Mouse (Mus musculus) heart, adult 9 months (tissue): ENCODE results near the gene Hira.
"Not testable (repeated sequence)": the region's sequence is repeated elsewhere in the genome, so short reads cannot be mapped to it uniquely, and the experiment has no call there.

Experiments
- DNase-seq, 2 experiments: peaks; one replicate each; pipeline ENCODE4 v3.0.0; 2022; ENCODE audit warnings: low spot score in 2 of 2

Gene Hira

DNA sequence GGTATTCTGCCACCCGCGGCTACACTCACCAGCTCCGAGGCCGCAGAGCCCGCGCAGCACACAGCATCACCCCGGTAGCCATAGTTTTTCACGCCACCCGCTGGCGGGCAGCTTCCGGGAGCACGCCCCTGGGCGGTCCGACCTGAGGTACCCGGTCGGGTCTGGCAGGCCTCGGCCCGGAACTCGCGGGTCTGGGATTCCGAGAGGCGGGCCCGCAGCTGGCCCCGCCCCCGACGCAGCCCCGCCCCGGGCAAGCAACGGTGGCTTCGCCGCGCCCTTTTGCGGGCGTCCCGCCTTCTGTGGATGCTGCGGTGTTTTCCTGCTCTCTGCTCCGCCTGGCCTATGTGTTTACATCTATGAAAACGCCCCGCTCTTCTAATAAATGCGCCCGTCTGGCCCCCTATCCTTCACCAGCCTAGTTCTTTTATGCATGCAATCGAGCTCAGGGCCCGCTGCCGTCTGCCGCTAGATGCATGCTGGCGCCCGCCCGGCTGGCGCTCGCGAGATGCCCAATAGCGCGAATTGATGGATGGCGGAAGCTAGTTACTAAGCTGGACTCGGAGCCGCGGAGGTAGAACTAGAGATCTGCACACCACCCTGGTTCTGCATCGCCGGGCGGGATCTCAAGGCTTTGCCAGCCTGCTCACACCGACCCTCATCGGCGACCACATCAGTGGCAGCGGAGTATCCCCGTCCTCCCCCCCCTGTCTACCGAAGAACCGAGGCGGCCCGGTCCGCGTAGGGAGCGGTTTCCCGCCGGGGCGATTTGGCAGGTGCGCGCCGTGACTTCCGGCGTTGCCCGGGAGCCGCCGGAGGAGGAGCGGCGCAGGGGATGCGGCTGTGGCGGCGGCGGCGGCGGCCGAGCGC is at the start of gene Hira, which contains the start of gene Mrpl40:
Gene Hira (plus strand): TSS at position 596 of the 867 bp plus-strand sequence.
Gene Mrpl40 (minus strand): TSS at position 421 of the 867 bp plus-strand sequence.
- peak; percentile 95 for DNase-seq

DNA sequence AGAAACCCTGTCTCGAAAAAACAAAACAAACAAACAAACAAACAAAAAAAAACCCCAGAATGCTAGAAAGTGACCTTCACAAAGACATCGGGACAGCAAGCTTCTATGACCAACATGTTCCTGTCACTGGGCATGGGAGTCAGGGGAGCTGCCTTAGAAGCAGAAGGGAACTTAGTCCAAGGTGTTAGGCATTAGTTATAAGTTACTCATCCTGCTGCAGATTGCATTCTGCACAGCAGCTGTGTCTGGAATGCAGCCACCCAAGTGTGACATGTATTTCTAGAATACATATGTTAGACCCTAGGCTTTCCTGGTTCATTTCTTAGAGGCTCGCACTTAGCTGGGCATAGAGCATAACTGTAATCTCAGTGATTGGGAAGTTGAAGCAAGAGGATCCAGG is 48.2 kb upstream of the Hira start:
- no peak for DNase-seq

DNA sequence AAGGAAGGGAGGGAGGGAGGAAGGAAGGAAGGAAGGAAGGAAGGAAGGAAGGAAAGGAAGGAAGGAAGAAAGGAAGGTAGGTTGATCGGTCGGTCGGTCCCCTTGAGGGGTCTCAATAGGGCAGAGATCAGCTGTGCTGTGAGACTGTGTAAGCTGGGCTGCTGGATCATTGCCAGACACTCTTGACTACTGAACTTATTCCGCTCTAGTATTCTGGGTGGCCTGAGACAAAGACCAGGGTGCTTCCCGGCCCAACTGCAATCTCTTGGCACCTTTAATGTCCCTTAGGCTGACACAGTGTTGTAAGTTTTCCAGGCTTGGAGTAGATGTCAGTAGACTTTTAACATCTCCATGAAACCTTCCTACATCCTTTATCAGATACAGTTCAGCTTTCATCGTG is 47.7 kb upstream of the Hira start:
- no peak for DNase-seq

DNA sequence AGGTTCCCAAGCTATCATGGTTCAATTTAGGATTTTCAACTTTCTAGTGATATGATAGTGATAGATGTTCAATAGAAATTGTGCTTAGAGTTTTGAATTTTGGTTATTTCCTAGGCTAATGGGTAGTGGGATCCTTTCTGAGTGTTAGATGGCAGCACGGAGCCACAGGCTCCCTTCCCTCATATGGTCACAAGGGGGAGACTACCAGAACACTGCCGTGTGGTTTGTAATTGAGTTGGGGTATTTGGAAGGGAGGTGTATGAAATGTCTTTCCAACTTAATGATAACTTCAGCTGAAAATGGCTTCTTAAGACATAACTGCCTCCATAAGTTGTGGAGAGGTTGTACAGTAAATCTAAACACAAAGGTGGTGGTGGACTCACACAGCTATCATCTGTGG is 43.4 kb upstream of the Hira start:
- no peak for DNase-seq

DNA sequence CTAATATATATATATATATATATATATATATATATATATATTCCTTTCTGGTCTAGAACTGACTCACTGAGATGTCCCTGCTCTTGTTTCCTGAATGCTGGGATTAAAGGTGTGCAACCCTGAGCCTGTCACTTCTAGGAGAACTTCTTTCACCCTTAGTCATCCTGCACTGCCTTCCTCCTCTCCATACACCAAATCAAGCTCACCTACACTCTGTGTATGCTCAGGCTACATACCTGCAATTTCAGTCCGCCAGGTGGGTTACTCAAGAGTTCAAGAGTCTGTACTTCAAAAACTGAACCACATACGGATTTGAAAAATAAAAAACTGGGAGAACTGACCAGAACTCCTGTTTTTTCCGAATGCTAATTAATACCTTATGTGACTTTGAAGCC is 40.8 kb upstream of the Hira start:
- DNase-seq = no peak

DNA sequence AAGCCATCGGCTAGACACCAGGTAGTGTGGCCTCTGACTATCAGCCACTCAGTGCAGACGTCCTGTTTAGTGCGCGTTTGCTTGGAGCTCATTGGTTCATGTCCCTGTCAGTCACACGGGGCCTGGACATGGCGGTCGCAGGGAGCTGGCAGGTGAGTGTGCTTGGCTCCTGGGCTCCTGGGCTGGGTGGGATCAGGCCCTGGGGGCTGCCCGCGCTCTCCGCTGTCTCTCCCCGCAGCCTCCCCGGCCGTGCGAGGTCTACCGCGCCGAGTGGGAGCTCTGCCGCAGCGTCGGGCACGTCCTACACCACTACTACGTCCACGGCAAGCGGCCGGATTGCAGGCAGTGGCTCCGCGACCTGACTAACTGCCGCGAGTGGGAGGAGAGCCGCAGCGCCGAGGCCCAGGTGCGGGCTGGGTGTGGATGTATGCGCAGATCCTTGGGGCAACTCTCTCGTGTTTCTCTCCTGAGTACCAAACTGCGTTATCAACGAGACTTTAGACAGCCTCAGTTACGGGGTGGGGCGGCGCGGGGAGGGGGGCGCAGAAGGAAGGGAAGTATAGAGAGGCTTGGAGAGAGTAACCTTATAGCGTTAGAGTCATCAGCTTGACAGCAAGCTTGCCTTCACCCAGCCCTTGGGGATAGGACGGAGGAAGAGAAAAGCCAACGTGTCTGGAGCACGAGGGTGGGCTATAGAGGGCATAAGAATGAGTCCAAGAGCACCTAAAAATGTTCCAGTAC is 40.2 kb upstream of the Hira start, which contains the start of the genes 2510002D24Rik and Gm28539:
Gene 2510002D24Rik (plus strand): TSS at position 111 of the 741 bp plus-strand sequence.
Gene Gm28539 (plus strand): TSS at position 117 of the 741 bp plus-strand sequence.
- DNase-seq = peak; percentile 93 to 96

DNA sequence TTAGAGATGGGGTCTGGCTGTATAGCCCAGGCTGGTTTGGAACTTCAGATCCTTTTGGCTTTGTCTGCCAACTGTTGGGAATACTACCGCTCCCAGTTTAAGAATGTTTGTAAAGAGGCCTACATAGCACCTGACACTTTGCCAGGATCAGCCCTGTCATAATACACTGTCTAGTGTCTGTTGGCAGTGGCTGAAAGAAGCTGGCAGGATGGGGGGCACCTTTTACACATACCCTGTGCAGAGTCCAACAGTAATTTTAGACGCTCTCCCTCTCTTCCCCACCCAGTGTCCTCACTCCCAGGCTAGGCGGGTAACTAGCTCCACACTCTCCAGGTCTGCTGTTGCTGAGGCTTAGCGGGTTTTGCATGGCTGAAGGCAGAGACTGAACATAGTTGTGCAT is 38.5 kb upstream of the Hira start:
- DNase-seq = peak; percentile 14 to 36

DNA sequence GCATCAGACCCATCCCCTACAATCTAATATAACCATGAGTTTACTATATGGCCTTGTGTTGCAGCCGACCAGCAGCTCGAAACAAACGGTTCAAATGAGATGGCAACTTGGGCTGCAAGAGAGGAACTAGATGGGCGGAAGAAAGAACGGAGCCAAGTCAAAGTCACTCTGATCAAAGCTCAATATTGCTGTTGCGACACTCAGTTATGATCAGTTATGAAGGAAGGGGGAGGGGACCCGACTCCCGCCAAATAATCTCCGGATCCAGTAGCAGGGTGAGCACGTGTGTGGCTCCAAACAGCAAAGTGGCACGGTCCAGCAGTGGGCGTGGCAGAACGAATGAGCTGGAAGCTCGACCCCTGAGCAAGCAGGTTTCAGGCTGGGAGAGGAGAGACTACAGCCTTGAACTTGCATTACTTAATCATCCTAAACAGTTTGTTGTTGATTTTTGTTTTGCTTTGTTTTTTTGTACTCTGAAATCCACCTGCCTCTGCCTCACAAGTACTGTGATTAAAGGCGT is 30.5 kb upstream of the Hira start:
- no peak for DNase-seq

DNA sequence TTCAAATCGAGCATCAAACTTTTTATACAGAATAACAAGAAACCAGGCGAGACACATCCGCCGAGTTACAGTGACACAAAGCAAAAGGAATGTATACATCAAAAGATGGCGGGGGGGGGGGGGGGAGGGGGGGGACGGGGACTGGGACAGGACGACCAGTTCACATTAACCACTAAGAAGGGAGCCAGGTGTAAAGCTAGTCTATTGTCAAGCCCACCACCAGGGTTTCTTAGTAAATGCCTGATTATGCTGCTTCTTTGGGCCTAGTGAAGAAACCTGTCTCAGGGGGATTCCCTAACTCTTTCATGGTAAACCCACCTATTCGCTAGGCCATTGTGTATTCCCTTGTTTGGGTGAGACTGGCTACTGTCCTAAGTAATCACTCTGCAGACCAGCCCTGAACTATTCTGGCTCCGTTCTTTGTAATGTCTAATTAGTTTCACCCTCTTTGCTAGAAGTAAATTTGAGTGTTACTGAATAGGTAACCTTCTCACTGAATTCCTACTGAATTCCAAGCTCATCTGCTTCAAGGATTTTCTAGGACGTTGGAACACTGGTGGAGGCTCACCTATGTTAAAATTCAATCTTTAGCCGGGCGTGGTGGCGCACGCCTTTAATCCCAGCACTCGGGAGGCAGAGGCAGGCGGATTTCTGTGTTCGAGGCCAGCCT is 27.2 kb upstream of the Hira start:
- DNase-seq = not testable (repeated sequence)

DNA sequence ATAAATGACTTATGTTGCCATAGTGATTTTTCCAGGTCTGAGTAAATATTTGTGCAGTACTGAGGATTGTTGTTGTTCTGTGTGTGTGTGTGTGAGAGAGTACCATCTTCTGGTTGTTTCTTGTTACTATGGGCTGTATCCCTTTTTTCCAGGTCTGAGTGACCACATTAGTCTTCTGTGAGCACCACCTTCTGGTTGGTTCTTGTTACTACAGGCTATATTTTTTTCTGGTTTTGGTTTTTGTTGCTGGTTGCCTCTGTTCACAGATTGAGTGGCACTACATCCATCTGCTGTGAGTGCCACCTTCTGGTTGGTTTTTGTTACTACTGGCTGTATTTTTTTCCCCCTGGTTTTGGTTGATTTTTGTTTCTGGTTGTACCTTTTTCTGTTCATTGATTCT is 18.3 kb upstream of the Hira start:
- DNase-seq = peak; percentile 44 to 74

DNA sequence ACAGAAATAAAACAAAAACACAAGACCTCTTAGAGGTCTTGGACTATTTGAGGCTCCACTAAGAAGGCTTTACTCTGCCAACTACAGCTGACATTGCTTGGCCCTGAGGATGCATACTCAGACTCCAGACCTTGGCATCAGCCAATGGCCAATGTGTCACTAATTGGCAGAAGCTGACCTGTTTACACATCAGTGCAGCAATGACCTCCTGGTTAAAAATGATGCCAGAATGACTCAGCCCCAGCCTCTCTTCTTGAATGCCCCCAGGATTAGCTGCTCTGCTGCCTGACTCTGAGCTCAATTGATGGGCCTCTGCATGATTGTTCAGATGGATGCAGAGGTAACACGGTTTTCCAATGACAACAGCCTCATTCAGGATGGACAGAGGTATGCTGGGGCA is 16.7 kb upstream of the Hira start:
- DNase-seq = peak; percentile 73 to 76

DNA sequence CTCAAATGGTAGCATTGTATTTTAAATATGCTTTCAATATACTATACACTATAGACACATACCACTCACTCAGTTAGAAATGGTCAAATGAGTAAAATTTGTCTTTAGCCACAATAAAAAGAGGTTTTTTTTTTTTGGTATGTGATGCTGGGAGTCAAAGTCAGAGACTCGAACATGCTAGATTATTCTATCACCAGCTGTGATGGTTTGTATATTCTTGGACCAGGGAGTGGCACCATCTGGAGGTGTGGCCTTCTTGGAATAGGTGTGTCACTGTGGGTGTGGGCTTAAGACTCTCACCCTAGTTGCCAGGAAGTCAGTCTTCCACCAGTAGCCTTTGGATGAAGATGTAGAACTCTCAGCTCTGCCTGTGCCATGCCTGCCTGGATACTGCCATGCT is 6.3 kb upstream of the Hira start:
- DNase-seq = not testable (repeated sequence)

DNA sequence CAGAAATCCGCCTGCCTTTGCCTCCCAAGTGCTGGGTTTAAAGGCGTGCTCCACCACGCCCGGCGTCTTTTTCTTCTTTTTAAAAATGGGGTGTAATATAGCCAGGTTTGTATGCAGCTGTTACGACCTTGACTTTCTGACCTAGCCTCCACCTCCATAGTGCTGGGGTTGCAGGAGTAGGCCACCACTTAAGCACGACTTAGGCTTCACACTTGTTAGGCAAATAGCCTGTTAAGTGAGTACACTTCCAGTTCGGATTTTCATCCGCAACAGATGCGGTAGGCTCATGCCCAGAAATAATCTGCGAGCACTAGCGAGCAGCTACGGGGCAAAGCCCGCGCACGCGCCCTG is 771 bp upstream of the Hira start:
- no peak for DNase-seq

DNA sequence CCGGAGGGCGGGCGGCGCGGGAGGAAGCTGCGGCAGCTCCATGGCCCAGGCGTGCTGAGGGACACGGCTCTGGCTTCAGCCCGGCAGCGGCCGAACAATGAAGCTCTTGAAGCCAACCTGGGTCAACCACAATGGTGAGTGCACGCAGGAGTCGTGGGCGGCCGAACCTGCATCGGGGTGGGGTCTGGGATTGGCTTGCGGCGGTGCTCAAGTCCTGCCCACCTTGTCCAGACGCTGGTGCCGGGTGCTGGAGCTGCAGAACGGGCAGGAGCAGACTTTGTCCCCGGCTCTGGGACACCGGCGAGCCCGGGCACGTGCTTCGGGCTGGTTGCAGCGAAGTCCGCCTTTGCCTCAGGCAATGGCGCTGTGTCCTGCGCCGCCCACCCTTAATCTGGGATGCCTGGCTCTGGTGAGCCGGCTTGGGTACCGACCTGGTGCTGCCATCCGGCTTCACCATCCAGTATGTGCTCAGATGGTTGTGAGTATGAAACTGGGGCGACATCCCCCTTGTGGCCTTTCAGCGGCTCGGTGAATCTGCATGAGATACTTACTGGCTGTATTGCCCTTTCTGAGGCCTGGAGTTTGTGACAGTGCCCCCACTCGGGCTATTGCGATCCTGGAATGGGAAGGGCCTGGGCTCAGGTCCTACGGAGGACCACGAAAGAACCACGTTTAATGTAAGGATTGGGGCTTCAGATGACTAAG is 701 bp downstream of the Hira start:
- DNase-seq = peak; percentile 27 to 31

DNA sequence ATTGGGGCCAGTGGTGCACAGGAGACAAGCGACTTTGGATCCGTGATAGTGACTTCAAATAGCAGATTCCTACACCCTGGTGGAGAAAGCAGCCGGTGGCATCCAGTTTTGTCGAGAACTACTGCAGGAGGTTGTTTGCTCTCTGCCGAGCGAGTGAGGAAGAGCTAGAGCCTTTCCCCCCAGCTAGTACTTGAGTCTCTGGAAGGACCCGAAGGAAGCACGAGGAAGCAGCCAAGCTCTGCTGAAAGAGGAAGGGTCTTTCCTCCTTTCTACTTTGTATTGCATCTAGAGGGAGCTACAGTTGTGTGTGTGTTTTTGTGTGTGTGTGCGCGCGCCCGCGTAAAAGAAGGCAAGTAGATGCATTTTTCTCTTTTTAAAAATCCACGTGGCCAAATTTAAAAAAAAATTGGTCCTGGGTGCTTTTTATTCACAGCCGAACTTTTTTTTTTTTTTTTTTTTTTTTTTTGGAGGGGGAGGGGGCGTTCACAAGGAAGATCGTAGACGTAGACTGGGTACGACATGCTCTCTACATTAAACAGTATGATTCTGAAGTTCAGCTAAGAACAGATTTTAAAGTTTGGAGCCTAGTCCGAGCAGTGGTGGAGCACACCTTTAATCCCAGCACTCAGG is 1.4 kb downstream of the Hira start:
- DNase-seq = no peak

DNA sequence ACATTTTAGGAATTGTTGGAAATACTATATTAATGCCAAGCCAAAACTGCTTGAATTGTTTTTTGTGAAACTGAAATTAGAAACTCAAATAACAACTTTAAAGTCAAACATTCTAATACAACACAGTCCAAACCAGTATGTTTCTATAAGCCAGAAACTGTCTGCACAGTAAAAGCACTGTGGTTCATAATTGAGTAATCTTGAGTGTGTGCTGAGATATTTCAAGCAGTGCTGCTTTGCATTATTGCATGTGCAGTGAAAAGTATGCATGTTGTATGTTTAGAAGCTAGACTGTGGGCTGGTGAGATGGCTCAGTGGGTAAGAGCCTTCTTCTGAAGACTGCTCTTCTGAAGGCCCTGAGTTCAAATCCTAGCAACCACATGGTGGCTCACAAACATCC is 7.2 kb downstream of the Hira start:
- no peak for DNase-seq

DNA sequence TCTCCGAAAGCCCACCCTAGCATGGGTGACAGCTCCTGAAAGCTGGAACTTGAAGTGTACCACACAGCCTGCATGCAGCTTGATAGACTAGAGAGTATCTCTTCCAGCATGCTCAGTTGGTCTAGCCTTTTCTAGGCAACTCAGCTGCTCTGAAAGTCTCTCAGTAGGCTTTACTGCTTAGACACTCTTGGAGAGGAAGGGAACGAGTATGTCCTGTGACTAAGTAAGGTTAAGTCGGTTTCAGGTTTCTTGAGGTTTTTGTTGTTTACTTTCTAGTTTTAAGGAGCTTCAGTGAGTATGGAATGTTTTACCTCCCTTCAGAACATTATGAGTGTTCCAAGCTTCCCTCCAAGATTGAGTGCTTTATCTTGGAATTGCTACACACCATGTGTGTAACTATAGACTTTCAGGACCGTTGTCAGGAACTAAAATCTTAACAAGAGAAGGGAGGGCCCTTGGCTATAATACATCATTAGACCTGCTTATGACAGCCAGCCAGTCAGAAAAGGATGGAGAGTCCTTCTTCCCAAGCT is 17.1 kb downstream of the Hira start:
- DNase-seq = no peak

DNA sequence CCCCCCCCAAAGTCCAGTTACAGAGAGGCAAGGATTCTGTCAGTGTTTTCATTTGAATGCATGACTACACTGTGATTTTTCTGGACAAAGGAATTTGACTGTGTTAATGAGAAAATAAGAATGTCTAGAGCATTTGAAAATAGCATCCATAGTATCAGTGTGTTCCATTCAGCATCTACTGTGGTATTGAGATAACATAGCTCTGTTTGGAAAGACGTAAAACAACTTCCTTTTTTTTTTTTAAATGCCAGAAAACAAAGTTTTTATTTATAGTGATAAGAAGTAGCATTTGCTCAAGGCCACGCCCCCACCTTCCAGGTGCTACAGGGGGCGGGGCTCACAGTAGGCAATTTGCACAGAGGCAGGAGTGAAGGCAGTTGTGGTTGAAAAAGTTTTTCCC is 18.4 kb downstream of the Hira start:
- DNase-seq = no peak

DNA sequence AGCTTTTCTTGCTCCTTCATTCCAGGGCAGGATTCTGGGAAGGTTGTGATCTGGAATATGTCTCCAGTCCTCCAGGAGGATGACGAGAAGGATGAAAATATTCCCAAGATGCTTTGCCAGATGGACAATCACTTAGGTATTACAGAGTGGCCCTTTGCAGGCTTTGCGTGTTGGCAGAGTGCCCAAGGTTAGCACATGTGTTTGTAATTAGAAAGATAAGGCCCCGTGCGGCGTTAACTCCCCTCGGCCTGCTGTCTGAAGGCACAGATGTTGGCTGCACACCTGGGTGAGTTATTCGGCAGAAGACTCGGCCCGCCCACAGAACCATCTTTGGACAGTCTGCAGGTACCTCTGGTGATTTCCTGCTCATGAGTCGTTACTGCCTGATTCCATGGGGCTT is 19.6 kb downstream of the Hira start:
- peak; percentile 21 to 46 for DNase-seq

DNA sequence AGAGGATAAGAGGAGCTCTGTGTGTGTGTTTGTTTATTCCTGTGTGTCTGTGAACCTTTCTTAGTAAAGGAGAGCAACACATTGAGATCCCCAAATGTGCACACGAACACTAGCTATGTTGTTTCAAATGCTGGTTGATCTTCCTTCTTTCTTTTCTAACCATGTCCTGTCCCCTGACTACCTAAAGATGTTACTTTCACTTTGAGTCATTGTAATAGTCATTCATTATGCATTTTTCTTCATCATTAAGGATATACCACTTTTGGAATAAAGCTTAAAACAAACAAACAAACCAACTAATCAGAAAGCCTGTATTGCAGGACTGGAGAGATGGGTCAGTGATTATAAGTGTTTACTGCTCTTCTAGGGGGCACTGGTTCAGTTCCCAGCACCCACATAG is 28.8 kb downstream of the Hira start:
- DNase-seq = no peak

DNA sequence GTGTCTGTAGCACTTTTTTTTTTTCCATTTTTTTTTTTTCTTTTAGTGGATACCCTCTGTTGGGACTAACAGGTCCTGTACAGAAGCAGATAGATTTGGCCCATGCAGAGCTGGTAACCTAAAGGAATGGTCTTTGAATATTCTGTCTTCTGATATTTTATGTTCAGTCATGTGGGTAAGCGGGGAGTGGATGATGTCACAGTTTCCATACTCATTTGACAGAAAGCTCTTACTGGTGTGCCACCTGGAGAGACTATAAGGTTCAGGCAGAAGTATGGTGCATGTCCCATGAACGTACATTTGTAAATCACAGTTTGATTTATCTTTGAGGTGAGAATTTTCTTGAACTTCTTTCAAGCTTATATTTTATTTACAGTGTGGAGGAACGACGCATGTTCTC is 39.2 kb downstream of the Hira start:
- DNase-seq = no peak
